Mouse (Mus musculus) adrenal gland, postnatal 4 days (tissue): ENCODE measurements at regions not wholly inside any gene's neighbourhood (a gene's known extent, or its start where the extent isn't known, plus 50 kb on each side); places are given as distances from the start of the nearest gene placed in this dataset.

ENCODE experiments used
- DNase-seq, 2 experiments: peaks; one replicate each; pipeline ENCODE4 v3.0.0; 2021 to 2022; ENCODE audit warnings: low spot score in 2 of 2, mixed read lengths in 2 of 2

- DNase-seq = no peak
Measured at GRCm38 (mm10) chr11:48436712-48437111, 363.4 kb upstream of the Rack1 start.

GRCm38 (mm10) chr11:48431316-48431715 lies 368.8 kb upstream of the Rack1 start:
- no peak for DNase-seq

- DNase-seq = no peak
Measured at GRCm38 (mm10) chr11:48427423-48427822, 372.7 kb upstream of the Rack1 start.

- DNase-seq = no peak
Measured at GRCm38 (mm10) chr11:48426446-48426845, 373.7 kb upstream of the Rack1 start.

GRCm38 (mm10) chr11:48418066-48418756 lies 381.9 kb upstream of the Rack1 start:
- no peak for DNase-seq

GRCm38 (mm10) chr11:48417615-48418014 lies 382.5 kb upstream of the Rack1 start:
- no peak for DNase-seq

- no peak for DNase-seq
Measured at GRCm38 (mm10) chr11:48398032-48398431, 402.1 kb upstream of the Rack1 start.

- no peak for DNase-seq
Measured at GRCm38 (mm10) chr11:48381489-48381888, 392.7 kb upstream of the Sgcd start.

- DNase-seq = no peak
Measured at GRCm38 (mm10) chr11:48378044-48378443, 389.3 kb upstream of the Sgcd start.

- no peak for DNase-seq
Measured at GRCm38 (mm10) chr11:48377269-48377668, 388.5 kb upstream of the Sgcd start.

- no peak for DNase-seq
Measured at GRCm38 (mm10) chr11:48351349-48352023, 362.7 kb upstream of the Sgcd start.

GRCm38 (mm10) chr11:48314500-48314899 lies 325.7 kb upstream of the Sgcd start:
- no peak for DNase-seq

- DNase-seq = no peak
Measured at GRCm38 (mm10) chr11:48295370-48295769, 306.6 kb upstream of the Sgcd start.

GRCm38 (mm10) chr11:48262492-48262891 lies 273.7 kb upstream of the Sgcd start:
- DNase-seq = no peak

- DNase-seq = no peak
Measured at GRCm38 (mm10) chr11:48261089-48261488, 272.3 kb upstream of the Sgcd start.

- DNase-seq = no peak
Measured at GRCm38 (mm10) chr11:48250678-48251317, 262.0 kb upstream of the Sgcd start.

GRCm38 (mm10) chr11:48249315-48249714 lies 260.5 kb upstream of the Sgcd start:
- no peak for DNase-seq

GRCm38 (mm10) chr11:48221156-48221555 lies 232.4 kb upstream of the Sgcd start:
- no peak for DNase-seq

GRCm38 (mm10) chr11:48219157-48219556 lies 230.4 kb upstream of the Sgcd start:
- no peak for DNase-seq

GRCm38 (mm10) chr11:48216762-48217161 lies 228.0 kb upstream of the Sgcd start:
- DNase-seq = no peak

GRCm38 (mm10) chr11:48186604-48187003 lies 197.8 kb upstream of the Sgcd start:
- no peak for DNase-seq

GRCm38 (mm10) chr11:48178943-48179342 lies 190.2 kb upstream of the Sgcd start:
- no peak for DNase-seq
